Mouse (Mus musculus): Measurements from ENCODE around the gene Clec2i.
A peak's percentile ranks its signal among the peaks of the same experiment; 100 is the strongest.
"Not testable (repeated sequence)": the region's sequence is repeated elsewhere in the genome, so short reads cannot be mapped to it uniquely, and the experiment has no call there.

The Clec2i gene

DNA sequence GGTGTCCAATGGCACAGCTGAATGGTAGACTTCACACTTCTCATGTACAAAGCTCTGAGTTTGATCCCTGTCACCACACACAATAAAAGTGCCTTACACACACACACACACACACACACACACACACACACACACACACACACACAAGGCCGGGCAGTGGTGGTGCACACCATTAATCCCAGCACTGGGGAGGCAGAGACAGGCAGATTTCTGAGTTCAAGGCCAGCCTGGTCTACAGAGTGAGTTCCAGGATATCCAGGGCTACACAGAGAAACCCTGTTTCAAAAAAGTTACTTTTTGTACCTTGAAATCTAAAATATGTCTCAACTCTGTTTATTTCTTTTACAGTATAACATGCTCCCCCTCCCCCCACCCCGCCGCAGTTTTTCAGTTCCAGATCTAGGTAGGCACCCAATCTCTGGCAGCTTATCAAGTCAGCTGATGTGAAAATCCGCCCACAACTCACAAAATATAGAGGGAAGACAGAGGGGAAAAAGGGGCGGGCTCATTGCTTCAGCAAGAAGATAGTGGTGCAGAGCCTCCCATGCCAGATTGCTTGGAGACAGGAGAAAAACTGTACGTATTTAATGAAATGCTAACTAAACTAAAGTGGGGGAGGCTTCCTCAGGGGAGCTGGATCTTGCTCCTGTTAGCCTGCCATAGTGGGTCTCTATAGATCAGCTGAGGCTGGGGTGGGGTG, at the start of gene Clec2i:
TSS of gene Clec2i (plus strand) at position 498 of the 700 bp plus-strand sequence.
- DNase-seq: peak; percentile 17

DNA sequence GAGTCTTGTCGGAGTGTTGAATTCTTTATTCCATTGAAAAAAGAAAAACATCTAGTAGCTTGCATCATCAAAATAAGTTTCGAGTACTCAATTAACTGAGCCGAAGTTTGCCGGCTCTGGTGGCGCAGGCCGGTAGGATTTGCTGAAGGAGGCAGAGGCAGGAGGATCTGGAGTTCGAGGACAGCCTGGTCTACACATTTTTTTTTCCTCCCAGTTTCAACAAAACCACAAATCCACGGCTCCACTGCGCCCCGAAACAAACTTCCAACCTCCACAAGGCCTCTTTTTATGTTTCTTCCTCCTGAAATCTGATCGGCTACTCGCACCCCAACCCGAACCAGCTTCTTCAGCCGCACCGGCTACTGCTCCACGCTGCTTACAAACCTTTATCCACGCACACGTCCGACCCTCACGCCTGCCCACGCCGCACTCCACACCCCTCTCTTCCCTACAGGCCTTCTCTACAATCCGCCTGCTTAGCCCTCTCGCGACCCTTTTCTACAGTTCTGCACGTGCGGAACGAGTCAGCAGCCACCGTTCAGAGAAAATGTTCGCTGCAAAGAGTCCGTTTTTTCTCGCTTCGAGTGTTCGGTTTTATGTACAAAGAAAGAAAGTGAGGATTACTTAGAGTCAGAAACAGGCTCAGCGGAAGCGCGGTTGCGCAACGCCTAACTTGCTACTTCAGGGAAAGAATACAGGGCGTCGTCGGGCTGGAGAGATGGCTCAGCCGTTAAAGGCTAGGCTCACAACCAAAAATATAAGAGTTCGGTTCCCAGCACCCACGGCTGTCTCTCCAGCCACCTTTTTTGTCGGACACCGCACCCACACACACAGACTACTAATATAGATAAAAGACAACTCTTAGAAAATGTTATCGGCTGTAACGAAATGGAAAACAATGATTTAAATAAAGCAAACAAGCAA, 48.8 kb upstream of the Clec2i start:
- DNase-seq: peak; percentile 94

DNA sequence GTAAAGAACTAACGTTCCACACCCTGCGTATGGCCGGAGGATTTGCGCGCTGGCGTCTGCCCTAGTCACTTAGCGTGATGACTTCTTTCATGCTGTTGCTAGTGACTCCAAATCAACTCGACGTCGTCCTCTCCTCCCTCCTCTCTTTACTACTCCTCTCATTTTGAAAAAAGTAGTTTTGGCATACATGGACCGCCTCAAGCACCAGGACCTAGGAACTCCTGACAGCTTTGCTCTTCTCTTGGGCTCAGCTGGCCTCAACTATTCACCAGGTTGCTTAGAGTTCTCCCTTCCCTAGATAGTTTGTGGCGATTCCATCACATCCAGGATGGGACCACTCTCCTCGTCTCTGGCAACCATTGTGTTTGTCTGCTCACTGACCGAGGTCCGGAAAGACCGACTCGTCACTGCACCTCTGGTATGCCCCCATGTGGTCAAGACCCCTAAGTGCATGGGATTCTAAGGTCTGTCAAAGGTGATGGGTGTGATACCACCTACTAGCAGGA, 48.1 kb upstream of the Clec2i start:
- peak; percentile 95 for DNase-seq

DNA sequence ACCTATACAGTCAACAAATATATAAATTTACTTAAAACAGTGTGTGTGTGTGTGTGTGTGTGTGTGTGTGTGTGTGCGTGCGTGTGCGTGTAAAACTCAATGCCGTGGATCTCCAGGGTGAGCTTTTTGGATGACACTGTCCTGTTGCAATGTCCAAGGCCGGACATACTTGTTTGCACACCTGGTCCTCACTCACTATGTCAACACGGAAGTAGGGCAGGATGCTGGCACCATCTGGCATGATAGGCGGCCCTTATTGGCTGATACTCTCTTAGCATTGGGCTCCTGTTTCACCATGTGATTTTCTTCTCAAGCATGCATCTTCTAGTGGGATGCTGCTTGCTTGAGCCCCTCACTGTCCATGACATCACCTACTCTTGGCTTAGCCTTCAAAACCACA, 47.5 kb upstream of the Clec2i start:
- peak; percentile 10 for DNase-seq

DNA sequence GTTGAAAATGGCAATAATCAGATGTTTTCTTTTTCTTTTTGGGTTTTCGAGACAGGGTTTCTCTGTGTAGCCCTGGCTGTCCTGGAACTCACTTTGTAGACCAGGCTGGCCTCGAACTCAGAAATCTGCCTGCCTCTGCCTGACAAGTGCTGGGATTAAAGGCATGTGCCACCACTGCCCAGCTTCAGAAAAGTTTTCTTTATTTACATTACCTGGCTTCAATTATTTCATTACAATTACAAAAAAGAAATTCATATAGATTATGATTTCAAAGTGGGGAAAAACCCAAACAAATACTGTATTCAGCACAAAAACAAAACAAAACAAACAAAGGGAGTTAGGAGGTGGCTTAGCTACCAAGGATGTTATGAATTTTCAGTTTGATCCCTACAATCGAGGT, 46.7 kb upstream of the Clec2i start:
- DNase-seq: not testable (repeated sequence)

DNA sequence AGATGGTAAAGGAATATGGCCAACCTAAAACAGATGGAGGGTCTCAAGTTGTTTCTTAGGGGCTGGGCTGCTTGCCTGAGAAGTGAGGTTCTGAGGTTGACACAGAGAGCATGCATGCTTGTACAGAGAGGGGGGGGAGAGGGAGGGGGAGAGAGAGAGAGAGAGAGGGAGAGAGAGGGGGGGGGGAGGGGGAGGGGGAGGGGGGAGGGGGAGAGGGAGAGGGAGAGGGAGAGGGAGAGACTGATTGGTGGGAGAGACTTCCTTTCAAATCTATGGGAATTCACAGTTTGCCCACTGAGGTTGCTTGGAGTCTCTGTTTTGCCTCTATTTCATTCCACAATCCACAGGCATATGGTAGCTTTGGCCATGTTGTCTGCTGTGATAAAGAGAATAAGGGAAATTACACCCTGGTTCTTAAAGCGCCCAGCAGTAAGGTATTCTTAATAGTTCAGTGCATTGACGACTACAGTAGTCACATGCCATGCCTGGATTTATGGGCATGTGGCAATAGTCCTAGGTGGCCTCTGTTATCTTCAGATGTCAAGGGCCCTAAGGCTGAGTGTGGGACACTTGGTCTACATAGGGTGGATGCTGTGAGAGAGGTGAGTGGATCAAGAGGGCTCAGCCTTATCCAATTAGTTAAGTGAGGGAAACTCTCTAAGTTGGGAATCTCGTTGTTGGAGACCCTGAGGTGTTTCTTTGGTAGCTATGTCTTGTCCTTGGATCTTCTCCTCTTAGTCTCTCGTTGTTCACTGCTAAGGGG, 45.9 kb upstream of the Clec2i start:
- peak; percentile 19 for DNase-seq

DNA sequence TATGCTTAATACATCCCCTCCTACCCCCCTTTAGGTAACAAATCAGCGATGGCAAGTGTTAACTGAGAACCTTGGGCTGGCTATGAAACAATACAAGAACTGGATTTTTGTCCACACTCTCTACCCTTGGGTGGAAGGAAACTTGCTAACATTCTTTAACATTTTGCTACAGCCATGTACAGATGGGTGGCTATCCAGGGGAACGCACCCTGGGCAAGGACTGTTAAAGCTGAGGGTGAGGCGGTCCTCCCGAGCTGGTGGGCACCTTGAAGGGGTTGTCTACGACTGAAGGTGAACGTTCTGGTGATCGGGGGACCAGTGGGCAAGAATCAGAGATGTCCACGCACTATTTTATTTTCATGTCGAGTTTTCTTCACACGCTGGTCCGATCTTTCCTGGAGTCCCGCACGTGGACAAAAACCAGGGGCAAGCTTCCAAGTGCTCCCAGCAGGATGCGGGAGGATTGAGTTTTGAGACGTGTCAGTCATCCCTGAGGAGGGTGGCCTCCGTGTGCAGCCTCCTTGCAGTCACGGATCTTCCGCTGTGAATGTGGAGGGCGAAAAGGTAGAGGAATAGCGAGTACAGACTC, 44.9 kb upstream of the Clec2i start:
- DNase-seq: no peak

DNA sequence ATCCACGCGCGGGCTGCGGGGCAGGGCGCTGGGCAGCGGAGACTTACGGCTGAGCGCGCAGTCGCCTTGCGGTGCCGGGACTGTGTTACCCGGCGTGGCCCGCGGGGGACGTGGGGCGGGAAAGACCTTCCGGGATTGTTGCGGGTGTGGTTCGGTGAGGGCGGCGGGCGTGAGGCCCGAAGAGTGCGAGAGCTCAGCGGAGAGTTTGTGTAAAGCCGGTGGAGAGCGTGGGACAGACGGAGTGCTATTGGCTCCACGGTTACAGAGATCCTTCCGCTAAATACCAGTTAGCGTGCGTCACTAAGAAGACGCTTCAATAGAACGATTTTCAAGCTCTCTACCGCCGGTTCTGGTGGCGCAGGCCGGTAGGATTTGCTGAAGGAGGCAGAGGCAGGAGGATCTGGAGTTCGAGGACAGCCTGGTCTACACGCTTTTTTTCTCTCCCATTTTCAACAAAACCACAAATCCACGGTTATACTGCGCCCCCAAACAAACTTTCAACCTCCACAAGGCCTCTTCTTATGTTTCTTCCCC, 44.4 kb upstream of the Clec2i start:
- peak; percentile 94 for DNase-seq

DNA sequence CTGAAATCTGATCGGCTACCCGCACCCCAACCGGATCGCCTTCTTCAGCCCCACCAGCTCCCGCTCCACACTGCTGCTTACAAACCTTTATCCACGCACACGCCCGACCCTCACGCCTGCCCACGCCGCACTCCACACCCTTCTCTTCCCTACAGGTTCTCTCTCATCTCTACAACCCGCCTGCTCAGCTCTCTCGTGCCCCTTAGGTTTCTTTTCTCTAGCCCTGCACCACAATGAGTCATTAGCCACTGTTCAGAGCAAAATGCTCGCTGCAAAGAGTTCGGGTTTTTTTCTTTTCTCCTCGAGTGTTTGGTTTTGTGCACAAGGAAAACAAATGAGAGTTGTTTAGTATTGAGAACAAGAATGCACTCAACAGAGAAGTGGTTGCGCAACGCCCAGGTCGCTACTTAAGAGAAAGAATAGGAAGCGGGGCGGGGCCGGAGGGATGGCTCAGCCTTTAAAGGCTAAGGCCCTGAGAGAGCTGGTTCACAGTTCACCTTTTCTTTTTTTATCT, 43.9 kb upstream of the Clec2i start:
- DNase-seq: peak; percentile 89

DNA sequence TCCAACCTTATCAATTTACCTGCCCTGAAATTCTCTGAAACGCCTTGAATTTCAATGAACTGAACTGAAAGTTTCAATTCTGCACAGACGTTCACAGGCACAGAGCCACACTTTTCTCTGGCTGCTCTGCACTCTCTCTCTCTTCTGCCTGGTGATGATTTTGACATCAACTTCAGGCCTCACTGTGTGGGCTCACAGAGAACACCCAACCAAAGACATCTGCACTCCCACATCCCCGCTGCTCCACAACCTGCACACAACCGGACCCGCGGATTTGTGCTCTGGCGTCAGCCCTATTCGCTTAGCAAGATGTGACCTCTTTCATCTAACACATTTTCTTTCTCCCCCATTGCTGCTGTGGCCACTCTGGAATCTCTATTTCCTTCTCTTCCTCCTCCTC, 43.3 kb upstream of the Clec2i start:
- DNase-seq: no peak

DNA sequence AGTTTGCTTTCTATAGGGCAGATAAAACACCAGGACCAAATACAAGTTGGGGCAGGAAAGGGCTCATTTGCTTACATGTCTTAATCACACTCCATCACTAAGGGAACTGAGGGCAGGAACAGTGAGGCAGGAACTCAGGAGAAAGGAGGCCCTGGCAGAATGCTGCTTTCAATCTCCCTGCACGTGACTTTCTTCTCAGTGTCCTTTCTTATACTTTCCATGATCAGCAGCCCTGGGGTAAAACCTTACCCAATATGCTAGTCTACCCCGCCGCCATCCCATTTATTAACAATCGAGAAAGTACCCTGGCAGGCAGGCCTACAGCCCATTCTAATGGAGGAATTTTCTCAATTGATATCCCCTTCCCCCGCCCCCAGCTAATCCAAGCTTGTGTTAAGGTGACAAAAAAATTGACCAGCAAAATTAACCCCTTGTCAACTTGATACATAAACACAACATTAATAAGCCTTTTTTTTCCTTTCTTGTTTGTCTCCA, 42.8 kb upstream of the Clec2i start:
- DNase-seq: no peak

DNA sequence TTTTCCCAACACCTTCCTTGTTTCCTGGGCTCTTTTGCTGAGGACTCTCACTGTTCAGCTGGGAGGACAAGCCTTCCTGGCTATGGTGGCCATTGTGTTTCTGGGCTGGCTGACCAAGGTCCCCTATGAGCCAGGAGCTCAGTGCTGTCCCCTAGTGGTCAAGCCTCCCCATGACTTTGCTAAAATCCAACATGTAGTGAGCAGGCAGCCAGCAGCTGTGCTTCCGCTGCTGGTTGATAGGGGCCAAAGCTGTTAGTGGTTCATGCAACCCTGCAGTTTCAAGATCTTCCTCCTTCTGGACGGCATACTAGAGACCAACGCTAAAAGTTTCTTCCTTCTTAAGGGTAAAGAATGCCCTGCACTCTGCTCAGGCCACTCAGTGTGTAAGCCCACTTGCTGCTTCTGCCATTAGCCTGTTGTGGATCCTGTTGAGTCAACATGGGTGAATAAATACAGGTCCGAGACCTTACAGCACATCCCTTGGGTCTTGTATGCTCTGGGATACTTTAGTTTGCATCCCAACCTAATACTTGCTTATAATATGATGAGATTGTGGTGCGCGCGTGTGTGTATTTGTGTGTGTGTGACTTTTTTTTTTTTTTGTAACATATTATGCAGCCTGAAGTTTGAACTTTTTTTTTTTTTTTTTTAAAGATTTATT, 41.9 kb upstream of the Clec2i start:
- peak; percentile 96 for DNase-seq

DNA sequence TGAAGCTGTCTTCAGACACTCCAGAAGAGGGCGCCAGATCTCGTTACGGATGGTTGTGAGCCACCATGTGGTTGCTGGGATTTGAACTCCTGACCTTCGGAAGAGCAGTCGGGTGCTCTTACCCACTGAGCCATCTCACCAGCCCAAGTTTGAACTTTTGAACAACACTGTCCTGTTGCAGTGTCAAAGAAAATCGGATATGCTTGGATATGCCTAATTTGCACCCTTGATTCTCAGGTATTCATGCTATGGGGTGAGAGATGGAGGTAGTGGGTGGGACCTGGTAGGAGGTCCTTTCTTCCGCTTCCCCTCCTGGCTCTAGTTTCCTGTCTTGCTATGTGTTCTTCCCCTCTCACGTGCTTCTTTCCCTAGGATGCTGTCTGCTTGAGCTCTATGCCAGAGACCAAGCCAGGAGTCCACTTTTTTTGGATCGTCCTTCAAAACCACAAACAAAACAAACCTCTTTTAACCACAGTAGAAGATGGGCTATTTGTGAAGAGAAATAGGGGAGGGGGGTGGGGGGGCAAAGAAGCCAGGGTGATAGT, 41.3 kb upstream of the Clec2i start:
- DNase-seq: no peak

DNA sequence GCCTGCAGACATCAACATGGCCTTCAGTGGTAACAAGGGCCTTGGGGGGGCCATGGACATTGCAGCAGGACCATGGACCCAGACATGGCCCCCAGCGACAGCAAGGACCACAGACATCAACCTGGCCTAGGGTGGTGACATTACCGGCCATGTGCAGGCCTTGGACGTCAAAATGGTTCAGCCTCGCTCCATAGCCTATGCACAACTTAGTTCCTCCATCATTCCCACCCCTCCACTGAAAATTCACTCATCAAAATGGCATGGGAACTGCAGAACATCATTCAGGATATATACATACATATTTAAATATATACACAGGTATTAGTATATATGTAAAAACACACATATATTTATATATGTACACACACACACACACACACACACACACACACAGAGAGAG, 40.0 kb upstream of the Clec2i start:
- DNase-seq: no peak

DNA sequence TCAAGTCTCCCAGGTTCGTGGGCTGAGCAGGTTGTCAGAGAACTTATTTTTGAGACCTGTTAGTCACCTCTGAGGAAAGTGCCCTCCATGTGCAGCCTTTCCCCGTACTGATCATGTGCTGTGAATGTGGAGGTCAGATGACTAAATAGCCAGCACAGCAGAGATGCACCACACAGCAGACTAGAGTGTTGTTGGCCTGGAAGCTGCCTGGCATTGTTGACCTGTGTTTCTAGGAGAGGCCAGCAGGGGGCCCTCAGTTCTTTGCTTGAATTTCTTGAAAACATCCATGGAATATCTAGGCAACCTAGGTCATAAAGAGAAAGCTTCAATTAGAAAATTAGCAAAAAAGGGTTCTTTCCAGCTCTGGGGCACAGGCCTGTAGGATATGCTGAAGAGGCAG, 37.5 kb upstream of the Clec2i start:
- DNase-seq: peak; percentile 79

DNA sequence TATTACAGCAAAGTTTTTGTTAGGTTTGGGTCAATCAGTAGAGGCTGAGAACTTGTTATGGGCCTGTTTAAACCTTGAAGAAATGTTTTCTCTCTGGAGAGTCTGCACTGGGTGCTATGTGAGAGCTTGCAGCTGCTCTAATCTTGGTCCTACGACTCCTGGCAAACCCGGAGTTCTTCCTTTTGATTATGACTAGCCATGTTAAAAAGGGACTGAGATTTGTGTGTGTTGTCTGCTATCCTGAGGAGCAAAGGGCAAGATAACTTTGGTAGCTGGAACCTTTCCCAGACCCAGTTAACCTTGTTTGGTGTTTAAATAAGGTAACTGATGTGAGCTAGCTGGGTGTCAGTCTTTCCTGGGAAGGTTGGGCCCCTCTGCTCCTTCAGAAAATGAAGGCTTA, 36.7 kb upstream of the Clec2i start:
- DNase-seq: peak; percentile 88

DNA sequence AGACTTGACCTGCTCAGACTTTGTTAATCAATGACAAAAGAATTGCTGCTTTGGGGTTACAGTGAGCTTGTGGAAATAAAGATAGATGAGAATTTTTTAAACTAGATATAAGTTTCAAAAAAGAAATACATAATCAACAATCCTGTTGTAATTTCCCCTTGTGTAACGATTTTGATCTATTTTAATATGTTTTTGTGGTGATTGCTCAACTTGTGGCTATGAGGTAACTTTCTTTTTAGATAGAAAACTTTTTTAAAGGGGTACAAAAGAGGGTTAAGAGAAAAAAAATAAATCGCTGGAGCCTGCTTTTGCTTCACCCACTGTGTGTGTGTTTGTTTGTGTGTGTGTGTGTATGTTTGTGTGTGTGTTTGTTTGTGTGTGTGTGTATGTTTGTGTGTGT, 36.2 kb upstream of the Clec2i start:
- no peak for DNase-seq

DNA sequence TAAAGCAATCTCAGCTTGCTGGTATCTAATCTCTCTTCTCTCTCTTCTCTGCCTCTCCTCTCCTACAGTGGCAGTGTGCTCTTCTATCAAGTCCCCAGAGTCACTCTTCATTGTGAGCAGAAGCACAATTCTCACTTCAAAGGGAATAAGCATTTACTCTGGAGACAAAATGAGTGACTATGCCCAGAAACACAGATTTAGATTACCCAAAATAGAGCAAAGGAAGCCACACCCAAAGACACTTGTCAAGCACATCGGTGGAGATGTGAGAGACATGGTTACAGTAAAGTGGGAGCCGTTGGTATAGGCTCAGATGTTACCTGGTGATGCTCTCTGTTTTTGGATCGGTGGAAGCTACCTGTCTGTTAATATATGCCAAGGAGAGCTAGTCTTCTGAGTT, 34.6 kb upstream of the Clec2i start:
- no peak for DNase-seq

DNA sequence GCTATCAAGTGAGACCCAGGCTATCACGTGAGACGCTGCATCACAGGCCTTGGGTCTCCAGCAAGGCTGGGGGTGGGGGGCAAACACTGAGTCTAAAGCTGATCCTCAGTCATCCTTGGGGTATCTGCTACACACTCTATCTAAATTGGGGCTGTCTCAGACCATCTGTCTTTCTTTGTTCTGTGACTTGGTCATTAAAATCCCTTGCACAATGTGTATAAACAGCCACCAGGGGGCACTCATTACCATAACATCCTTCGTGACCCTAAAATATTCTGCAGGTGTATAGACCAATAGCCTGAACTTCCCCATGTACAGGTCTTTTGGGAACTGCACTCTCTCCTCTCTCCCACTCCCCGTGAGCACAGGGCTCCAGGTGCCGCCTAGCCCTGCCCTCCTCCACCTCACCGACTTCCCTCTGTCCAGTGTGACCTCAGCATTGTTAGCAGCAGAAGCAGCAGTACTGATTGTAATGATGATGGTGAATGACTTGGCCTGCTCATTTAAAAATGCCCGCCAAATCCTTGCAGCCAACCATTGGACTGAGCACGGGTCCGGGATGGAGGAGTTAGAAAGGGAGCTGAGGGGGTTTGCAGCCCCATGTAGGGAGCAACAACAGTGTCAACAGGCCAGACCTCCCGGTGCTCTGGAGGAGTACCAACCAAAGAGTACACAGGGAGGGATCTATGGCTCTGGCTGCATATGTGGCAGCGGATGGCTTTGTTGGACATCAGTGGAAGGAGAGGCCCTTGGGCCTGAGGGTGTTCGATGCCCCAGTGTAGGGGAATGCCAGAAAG, 33.2 kb upstream of the Clec2i start:
- DNase-seq: peak; percentile 79

DNA sequence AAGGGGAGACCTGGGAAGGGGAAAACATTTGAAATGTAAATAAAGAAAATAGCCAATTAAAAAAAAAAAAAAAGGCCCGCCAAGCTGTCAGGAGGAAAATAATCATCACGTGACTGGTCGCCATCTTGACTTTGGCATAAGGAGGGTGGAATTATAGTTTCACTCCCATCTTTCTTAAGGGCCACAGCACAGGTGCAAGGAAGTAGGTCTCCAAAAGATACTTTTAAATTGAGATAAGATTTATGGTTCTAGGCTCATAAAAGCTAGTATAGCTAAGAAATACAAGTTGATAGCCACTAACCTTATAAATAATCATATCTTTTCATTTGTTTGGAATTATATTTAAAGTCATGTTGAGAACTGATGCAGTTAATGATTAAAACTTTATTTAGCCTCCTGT, 32.5 kb upstream of the Clec2i start:
- DNase-seq: no peak

Measured in lung, postnatal 10 days (tissue).